Mouse (Mus musculus) stomach, embryonic 15.5 days (tissue): ENCODE data around the gene Unc45b. TPM values are rescaled to one million over a fixed set of nuclear protein-coding genes. Genes with fewer than 3 reads are reported as not detected.
A peak's percentile ranks its signal among the peaks of the same experiment; 100 is the strongest.

ENCODE experiments used
- ATAC-seq: fragments of 200-750 bp; cut with Nextera tagmentation; 2 replicates; pipeline ENCODE4 v1.8.0; 2017; ENCODE audit warnings: low read depth, moderate number of reproducible peaks, moderate TSS enrichment; ENCODE audit not compliant: insufficient read depth, low FRiP score
- H3K27ac ChIP-seq: fragments of 300-500 bp; sonication (generic); 2 replicates; pipeline ENCODE4 v1.5.1; 2015; ENCODE audit warnings: mild to moderate bottlenecking, inconsistent platforms
- H3K27me3 ChIP-seq: fragments of 300-500 bp; sonication (generic); replicated peaks from 2 replicates; pipeline ENCODE4 v1.6.1; 2015; ENCODE audit warnings: inconsistent platforms
- H3K36me3 ChIP-seq: fragments of 300-500 bp; sonication (generic); 2 replicates; pipeline ENCODE4 v1.6.1; 2015; ENCODE audit warnings: inconsistent platforms
- H3K4me1 ChIP-seq: fragments of 300-500 bp; sonication (generic); 2 replicates; pipeline ENCODE4 v1.6.1; 2015; ENCODE audit warnings: inconsistent platforms
- H3K4me2 ChIP-seq: fragments of 300-500 bp; sonication (generic); 2 replicates; pipeline ENCODE4 v1.6.1; 2015; ENCODE audit warnings: mild to moderate bottlenecking, inconsistent platforms
- H3K4me3 ChIP-seq: fragments of 300-500 bp; sonication (generic); replicated peaks from 2 replicates; pipeline ENCODE4 v1.5.1; 2015; ENCODE audit warnings: inconsistent platforms
- H3K9ac ChIP-seq: fragments of 300-500 bp; sonication (generic); 2 replicates; pipeline ENCODE4 v1.6.1; 2015; ENCODE audit warnings: inconsistent platforms
- H3K9me3 ChIP-seq: fragments of 300-500 bp; sonication (generic); 2 replicates; pipeline ENCODE4 v1.6.1; 2016; ENCODE audit warnings: inconsistent platforms
- WGBS: fragments of 180-500 bp; shearing (Covaris S2); methylation state at CpG from one replicate; pipeline ENCODE4 v1.1.7; 2015; 5-methylcytosine and 5-hydroxymethylcytosine counted together
- polyA plus RNA-seq: library from polyadenylated mRNA; unstranded; fragments of >200 nt; fragmentation: Nextera tagmentation; extraction: Ambion mirVana; gene quantifications from 2 replicates; pipeline ENCODE4 v1.2.1, GENCODE M21; 2015

The Unc45b gene
- 2.5 and 2.6 TPM in 2 replicates for polyA plus RNA-seq

GRCm38 (mm10) chr11:82910250-82910649 is at the start of gene Unc45b:
Gene Unc45b, plus strand, starts transcription at chr11:82910550.
- Histone ChIP-seq H3K9me3 (no peaks in the 10 kb centered on the region), H3K9ac (no peak within 1 kb of the TSS), H3K4me3 (no peak within 1 kb of the TSS), H3K4me1 (peaks cover 6% of the 10 kb centered on the region; the same call in 1 of the 2 replicates), H3K36me3 (peaks cover 4% of the 10 kb centered on the region; the same call in 1 of the 2 replicates), H3K27me3 (no peaks in the 10 kb centered on the region; the same call in 1 of the 2 replicates), H3K27ac (no peak within 1 kb of the TSS), H3K4me2 (no peak within 1 kb of the TSS)
- 86% methylated on average over 4 of the region's 4 CpGs for WGBS
- no peak for ATAC-seq

GRCm38 (mm10) chr11:82860759-82861158 is 49.6 kb upstream of the Unc45b start:
- no peaks in the 10 kb centered on the region for H3K9me3 ChIP-seq
- no peak for ATAC-seq
- H3K36me3 ChIP-seq = no peaks in the 10 kb centered on the region
- 81% methylated on average over 6 of the region's 6 CpGs for WGBS
- no peaks in the 10 kb centered on the region for H3K27me3 ChIP-seq
- H3K9ac ChIP-seq = no peak overlapping the region
- H3K4me2 ChIP-seq = no peak overlapping the region
- H3K4me1 ChIP-seq = peaks cover 9% of the 10 kb centered on the region; the same call in 1 of the 2 replicates
- H3K4me3 ChIP-seq = no peak overlapping the region
- no peak overlapping the region for H3K27ac ChIP-seq

GRCm38 (mm10) chr11:82861558-82861957 is 48.8 kb upstream of the Unc45b start:
- 58% methylated on average over 8 of the region's 8 CpGs for WGBS
- Histone ChIP-seq H3K9me3 (no peaks in the 10 kb centered on the region), H3K4me2 (no peak overlapping the region), H3K36me3 (no peaks in the 10 kb centered on the region), H3K9ac (no peak overlapping the region), H3K4me3 (no peak overlapping the region), H3K4me1 (peaks cover 6% of the 10 kb centered on the region; the same call in 1 of the 2 replicates), H3K27me3 (no peaks in the 10 kb centered on the region), H3K27ac (peak overlapping the region; percentile 14; the same call in 1 of the 2 replicates)
- ATAC-seq = peak; percentile 67; the same call in 1 of the 2 replicates

- no peak overlapping the region for H3K27ac ChIP-seq
- H3K4me2 ChIP-seq = no peak overlapping the region
- H3K27me3 ChIP-seq = no peaks in the 10 kb centered on the region
- peaks cover 6% of the 10 kb centered on the region; the same call in 1 of the 2 replicates for H3K4me1 ChIP-seq
- ATAC-seq = no peak
- 75% methylated on average over 9 of the region's 9 CpGs for WGBS
- H3K9me3 ChIP-seq = no peaks in the 10 kb centered on the region
- H3K9ac ChIP-seq = no peak overlapping the region
- no peak overlapping the region for H3K4me3 ChIP-seq
- H3K36me3 ChIP-seq = no peaks in the 10 kb centered on the region
Observed at GRCm38 (mm10) chr11:82862638-82863037, 47.7 kb upstream of the Unc45b start.

- no peak for ATAC-seq
- H3K9ac ChIP-seq = no peak overlapping the region
- H3K4me3 ChIP-seq = no peak overlapping the region
- H3K4me2 ChIP-seq = no peak overlapping the region
- peaks cover 6% of the 10 kb centered on the region; the same call in 1 of the 2 replicates for H3K4me1 ChIP-seq
- H3K36me3 ChIP-seq = no peaks in the 10 kb centered on the region
- H3K9me3 ChIP-seq = no peaks in the 10 kb centered on the region
- peak overlapping the region; percentile 57; the same call in 1 of the 2 replicates for H3K27ac ChIP-seq
- no peaks in the 10 kb centered on the region for H3K27me3 ChIP-seq
- WGBS = 77% methylated on average over 2 of the region's 2 CpGs
Observed at GRCm38 (mm10) chr11:82863059-82863458, 47.3 kb upstream of the Unc45b start.

- whole genome bisulfite sequencing = 44% methylated on average over 4 of the region's 4 CpGs
- ATAC-seq = peak; percentile 63; the same call in 1 of the 2 replicates
- H3K9ac ChIP-seq = no peak overlapping the region
- H3K27me3 ChIP-seq = no peaks in the 10 kb centered on the region
- no peak overlapping the region for H3K4me2 ChIP-seq
- peaks cover 6% of the 10 kb centered on the region; the same call in 1 of the 2 replicates for H3K4me1 ChIP-seq
- peak overlapping the region; percentile 57; the same call in 1 of the 2 replicates for H3K27ac ChIP-seq
- H3K4me3 ChIP-seq = no peak overlapping the region
- H3K9me3 ChIP-seq = no peaks in the 10 kb centered on the region
- H3K36me3 ChIP-seq = no peaks in the 10 kb centered on the region
Observed at GRCm38 (mm10) chr11:82863488-82863931, 46.8 kb upstream of the Unc45b start.

GRCm38 (mm10) chr11:82865957-82866356 is 44.4 kb upstream of the Unc45b start:
- H3K27me3 ChIP-seq = no peaks in the 10 kb centered on the region
- 85% methylated on average over 10 of the region's 10 CpGs for WGBS
- H3K27ac ChIP-seq = no peak overlapping the region
- no peaks in the 10 kb centered on the region for H3K36me3 ChIP-seq
- H3K9ac ChIP-seq = no peak overlapping the region
- no peak overlapping the region for H3K4me2 ChIP-seq
- no peaks in the 10 kb centered on the region for H3K9me3 ChIP-seq
- no peak for ATAC-seq
- no peak overlapping the region for H3K4me3 ChIP-seq
- peaks cover 6% of the 10 kb centered on the region; the same call in 1 of the 2 replicates for H3K4me1 ChIP-seq

GRCm38 (mm10) chr11:82866850-82867564 is 43.3 kb upstream of the Unc45b start:
- Histone ChIP-seq H3K9ac (no peak overlapping the region), H3K27ac (no peak overlapping the region), H3K4me3 (no peak overlapping the region), H3K9me3 (no peaks in the 10 kb centered on the region), H3K27me3 (no peaks in the 10 kb centered on the region), H3K36me3 (no peaks in the 10 kb centered on the region), H3K4me1 (peaks cover 1% of the 10 kb centered on the region; the same call in 1 of the 2 replicates), H3K4me2 (no peak overlapping the region)
- 31% methylated on average over 7 of the region's 7 CpGs for WGBS
- ATAC-seq = no peak

- Histone ChIP-seq H3K4me1 (no peaks in the 10 kb centered on the region), H3K4me3 (no peak overlapping the region), H3K36me3 (no peaks in the 10 kb centered on the region), H3K9me3 (no peaks in the 10 kb centered on the region), H3K4me2 (no peak overlapping the region), H3K9ac (no peak overlapping the region), H3K27ac (no peak overlapping the region), H3K27me3 (no peaks in the 10 kb centered on the region)
- WGBS = 69% methylated on average over 5 of the region's 5 CpGs
- no peak for ATAC-seq
Observed at GRCm38 (mm10) chr11:82867956-82868355, 42.4 kb upstream of the Unc45b start.

GRCm38 (mm10) chr11:82869506-82870172 is 40.7 kb upstream of the Unc45b start:
- WGBS = 59% methylated on average over 9 of the region's 9 CpGs
- Histone ChIP-seq H3K4me3 (peak overlapping the region; percentile 95), H3K27ac (peak overlapping the region; percentile 11; the same call in 1 of the 2 replicates), H3K9me3 (no peaks in the 10 kb centered on the region), H3K36me3 (no peaks in the 10 kb centered on the region), H3K4me1 (no peaks in the 10 kb centered on the region), H3K27me3 (no peaks in the 10 kb centered on the region), H3K9ac (no peak overlapping the region), H3K4me2 (peak overlapping the region; percentile 57)
- ATAC-seq = no peak

- H3K4me2 ChIP-seq = peak overlapping the region; percentile 57
- H3K27me3 ChIP-seq = no peaks in the 10 kb centered on the region
- no peaks in the 10 kb centered on the region for H3K36me3 ChIP-seq
- no peaks in the 10 kb centered on the region for H3K4me1 ChIP-seq
- no peaks in the 10 kb centered on the region for H3K9me3 ChIP-seq
- WGBS = 1% methylated on average over 32 of the region's 36 CpGs
- ATAC-seq = peak; percentile 45; the same call in 1 of the 2 replicates
- peak overlapping the region; percentile 95 for H3K4me3 ChIP-seq
- H3K9ac ChIP-seq = peak overlapping the region; percentile 76
- peak overlapping the region; percentile 80 for H3K27ac ChIP-seq
Observed at GRCm38 (mm10) chr11:82870173-82871030, 39.9 kb upstream of the Unc45b start.
